Mouse (Mus musculus): ENCODE data around the gene 4430402I18Rik.

4430402I18Rik gene

DNA sequence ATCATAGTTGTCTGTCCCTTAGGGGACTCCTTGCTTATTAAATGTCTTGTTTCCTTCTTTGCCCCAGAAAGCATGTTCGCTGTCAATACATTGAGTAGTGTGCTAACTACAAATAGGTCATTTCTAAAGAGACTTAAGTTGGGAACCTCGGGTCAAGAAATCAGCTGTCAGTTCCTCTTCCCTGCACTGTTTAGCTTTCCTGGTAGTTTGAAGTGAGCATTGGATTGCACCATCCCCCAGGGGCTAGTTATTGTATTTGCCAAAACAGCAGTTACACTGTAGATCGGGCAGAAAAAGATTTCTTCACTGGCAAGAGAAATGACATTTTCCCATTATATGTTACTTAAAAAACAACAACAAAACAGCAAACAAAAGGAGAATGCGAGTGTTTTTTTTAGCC, 578 bp upstream of the 4430402I18Rik start:
- no peak for DNase-seq (ENCODE audit: low read depth, low spot score)

DNA sequence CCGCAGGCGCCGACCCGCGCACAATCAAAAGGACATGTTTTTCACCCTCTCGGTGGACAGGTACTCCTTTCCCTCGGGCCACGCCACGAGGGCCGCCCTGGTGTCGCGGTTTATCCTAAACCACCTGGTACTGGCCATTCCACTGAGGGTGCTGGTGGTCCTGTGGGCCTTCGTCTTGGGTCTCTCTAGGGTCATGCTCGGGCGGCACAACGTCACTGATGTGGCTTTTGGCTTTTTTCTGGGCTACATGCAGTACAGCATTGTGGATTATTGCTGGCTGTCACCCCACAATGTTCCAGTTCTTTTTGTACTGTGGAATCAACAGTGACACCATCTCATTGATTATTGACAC, 3.1 kb downstream of the 4430402I18Rik start:
- DNase-seq (ENCODE audit: low read depth, low spot score), result no peak

- peak; percentile 11 for DNase-seq (ENCODE audit: low read depth, low spot score)
These were observed 3.6 kb downstream of the 4430402I18Rik start, which contains the start of gene Plpp6 for GRCm38 (mm10) chr19:28963842-28964551. TSS of gene Plpp6 (plus strand) at chr19:28963953.

DNA sequence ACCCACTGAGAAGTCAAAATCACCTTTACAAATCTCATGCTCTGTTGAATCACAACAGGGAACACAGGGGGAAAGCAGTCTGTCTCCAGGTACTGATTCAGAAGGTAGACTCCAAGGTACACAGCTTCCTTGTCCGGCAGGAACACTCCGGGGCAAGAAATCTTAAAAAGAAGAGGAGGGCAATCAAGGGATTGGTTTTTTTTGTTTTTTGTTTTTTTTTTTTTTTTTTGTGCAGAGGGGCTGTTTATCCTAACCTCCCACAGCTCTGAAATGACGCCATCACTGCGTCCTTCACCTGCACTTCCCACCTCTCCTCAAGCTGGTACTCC, 4.1 kb downstream of the 4430402I18Rik start:
- no peak for DNase-seq (ENCODE audit: low read depth, low spot score)

DNA sequence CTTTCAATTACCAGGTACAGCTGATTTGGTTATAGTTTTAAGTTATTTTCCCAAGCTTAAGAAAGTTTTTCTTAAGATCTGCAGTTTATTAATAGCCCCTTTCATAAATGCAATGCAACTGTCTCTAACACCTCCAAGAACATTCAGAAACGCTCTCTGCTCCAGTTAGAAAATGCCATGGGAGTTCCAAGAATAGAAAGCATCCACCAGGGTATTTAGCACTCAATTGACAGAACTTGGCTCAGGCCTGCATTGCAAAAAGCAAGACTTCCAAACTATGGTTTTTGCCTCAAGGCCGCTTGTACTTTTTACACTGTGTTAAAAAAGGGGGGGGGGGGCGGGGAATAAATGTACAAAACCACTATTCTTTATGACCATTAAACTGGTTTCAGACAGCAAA, 4.5 kb downstream of the 4430402I18Rik start:
- DNase-seq (ENCODE audit: low read depth, low spot score), result no peak

DNA sequence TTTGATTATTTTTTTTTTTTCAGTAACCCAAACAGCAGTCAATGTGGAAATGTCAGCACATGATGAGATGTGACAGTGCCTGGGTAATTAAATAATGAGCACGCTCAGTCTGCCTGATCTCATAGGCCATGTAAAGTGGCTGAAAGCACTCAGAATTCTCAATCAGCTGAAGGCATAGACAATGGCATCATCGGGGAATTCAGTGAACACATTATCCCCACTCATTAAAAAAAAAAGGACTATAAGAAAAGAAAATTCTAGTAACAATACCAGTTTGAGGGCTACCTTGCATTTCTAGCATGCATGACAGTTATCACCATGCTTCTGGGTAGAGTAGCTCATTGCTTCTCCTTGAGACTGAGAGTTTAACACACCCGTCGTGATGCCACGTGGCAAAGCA, 16.3 kb downstream of the 4430402I18Rik start:
- no peak for DNase-seq (ENCODE audit: low read depth, low spot score)

DNA sequence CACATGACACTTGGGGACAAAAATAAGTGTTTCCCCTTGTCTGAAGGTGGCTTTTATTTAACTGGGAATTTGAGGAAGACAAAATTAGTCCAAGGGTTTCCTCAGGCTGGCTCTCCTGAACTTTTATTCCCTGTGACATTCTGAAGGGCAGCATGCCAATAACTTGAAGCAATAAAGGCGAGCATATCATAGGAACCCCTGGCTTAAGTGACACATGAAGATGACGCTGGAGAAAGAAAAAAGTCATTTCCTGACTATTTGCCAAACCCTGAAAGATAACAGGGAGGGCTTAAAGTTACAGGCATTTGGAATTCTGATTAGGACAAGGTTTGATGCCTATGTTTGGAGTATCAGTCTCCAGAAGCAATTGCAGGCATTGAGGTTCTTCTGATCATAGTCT, 20.3 kb downstream of the 4430402I18Rik start:
- DNase-seq (ENCODE audit: low read depth, low spot score), result no peak

DNA sequence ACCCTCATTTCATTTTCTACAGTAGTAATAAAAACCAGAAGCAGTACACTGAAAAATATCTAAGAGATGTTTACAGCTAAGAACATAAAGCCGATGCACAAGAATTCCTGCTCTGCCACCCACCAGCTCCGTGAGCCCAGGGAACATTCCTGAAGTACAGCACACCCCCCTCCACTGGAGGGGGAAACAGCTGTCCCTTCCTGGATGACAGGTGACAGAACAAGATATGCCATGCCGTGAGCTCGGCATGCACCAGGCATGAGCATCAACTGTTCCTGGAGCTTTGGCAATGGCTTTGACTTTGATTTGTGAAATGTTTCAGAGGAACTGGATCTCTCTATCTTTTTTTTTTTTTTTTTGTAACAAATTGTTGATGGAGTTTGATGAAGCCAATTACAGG, 20.8 kb downstream of the 4430402I18Rik start:
- DNase-seq (ENCODE audit: low read depth, low spot score), result no peak

DNA sequence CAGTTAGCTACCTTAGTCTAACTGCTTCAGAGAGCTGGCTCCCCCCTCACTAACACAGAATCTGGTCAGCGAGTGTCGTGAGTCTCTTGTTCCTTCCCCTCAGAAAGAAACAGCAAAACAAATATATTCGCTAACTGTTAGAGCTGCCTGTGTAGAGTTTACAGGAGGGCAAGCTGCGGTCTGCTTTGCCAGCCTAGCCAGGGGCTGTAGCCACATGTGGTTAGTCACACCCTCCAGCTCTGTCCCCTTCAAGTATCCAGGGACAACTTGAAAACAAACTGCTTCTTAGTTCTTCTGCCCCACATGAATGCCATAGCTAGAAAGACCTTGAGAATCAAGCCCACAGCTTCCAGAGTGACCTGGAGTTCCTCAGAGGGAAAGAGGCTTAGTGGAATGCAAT, 26.3 kb downstream of the 4430402I18Rik start:
- no peak for DNase-seq (ENCODE audit: low read depth, low spot score)

- no peak for DNase-seq (ENCODE audit: low read depth, low spot score)
These were observed 27.3 kb downstream of the 4430402I18Rik start for GRCm38 (mm10) chr19:28940135-28940874.

DNA sequence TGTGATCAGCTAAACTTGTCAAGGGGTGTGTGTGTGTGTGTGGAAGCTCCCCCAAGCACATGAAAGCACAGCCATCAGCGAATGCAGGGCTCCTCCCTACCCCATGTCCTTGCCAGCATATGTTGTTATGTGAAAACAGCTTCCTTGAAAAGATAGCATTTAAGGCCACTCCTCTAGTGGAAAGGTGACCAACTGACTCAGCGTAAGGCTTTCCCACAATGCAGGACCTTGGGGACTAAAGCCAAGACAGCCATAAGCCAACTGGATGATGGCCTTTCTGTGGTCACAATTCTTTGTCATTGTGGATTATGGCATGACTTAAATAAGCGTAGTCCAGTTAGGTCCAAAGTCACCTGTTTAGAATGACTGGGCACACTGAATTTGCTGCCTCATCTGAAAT, 32.7 kb downstream of the 4430402I18Rik start:
- DNase-seq (ENCODE audit: low read depth, low spot score), result no peak

DNA sequence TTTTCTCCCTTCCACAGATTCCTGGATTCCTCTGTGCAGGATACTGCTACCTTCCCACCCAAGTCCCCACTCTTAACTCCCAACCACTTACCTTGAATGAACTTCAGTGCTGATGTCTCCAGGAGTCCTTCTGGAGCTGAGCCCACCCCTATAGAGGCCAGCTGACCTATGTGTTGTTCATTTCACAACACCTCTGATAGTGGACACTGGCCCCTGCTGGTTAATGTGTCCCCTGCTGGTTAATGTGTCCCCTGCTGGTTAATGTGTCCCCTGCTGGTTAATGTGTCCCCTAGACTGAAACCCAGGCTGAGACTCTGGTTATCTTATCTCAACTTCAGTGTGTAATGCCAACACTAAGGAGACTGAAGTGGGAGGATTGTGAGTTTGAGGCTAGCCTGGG, 38.6 kb downstream of the 4430402I18Rik start:
- no peak for DNase-seq (ENCODE audit: low read depth, low spot score)

DNA sequence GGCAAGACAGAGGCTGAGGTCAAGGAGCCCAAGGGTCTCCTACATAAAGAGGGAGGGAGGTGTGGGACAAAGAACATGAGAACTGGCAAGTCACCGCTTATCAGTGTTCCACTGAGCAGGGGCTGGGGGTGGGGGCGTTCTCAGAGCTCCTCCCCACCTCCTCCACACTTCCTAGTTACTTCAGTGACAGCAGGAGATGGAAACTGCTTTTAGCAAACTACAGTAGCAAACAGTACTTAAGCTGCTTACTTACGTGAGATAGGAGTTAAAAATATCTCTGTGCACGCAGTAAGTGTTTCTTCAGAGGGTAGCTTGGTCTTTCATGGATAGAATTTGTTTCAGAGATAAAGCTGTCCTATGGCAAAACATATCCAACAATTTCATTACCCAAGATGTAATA, 40.2 kb downstream of the 4430402I18Rik start:
- no peak for DNase-seq (ENCODE audit: low read depth, low spot score)

DNA sequence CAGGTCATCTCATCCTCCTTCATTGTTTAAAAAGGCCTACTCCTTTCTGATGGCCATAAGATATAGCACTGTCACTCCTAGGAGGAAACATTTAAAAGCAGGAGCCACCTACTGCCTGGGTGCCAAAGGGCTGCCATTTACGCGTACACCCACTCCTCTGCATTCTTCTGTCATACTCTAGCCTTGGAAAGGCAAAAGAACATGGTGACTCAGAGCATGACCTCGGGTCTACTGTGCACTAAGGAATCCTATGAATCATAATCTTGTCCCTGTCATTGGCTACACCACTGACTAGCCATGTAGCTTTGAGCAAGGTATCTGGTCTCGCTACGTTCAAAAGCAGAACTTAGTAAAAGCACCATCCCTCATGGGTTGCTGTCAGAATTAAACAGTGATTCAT, 41.2 kb downstream of the 4430402I18Rik start:
- DNase-seq (ENCODE audit: low read depth, low spot score), result no peak

DNA sequence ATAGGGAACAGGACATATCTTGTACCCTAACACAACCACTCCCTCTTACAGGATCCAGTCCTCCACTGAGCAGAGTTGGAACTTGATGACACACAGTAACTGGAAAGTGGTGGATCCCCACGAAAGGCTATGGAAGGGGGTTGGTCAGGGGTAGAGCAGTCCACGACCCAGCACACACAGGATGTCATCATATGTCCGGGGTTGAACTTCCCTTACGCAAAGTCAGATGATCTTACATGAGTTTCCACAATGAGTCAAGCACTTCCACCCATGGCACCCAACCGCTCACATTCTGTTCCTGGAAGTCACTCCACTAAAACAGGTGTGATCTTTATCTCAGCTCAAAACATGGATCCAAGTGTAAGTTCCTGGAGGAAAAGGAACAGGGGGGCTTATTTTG, 49.8 kb downstream of the 4430402I18Rik start:
- DNase-seq (ENCODE audit: low read depth, low spot score), result no peak

GRCm38 (mm10) chr19:28916492-28916891, 51.1 kb downstream of the 4430402I18Rik start:
- DNase-seq (ENCODE audit: low read depth, low spot score), result no peak

DNA sequence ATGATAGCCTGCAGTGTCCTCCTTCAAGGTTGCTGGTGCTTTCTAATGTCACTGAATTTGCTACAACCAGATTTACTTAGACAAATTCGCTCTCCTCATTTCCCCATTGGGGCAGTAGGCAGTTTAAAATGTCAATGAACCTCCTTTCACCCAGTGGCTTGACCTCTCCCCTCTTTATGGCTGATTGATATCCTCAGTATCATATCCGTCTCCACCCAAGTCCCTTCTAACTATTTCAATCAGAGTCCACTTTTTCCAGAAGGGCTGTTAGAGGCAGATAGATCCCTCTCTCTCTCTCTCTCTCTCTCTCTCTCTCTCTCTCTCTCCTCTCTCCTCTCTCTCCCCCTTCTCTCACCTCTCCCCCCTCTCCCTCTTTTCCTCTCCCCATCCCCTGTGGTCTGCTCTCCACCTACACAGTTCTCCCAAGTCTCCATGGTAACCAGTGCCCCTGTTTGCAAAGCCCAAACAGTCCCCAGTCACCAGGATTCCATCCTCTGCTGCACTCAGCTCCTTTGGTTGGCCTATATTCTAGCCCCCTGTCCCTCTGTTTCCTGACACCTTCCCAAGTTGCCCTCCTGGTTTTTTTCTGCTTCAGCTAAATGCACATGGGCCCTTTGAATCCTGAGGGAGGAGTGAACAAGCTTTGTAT, 51.9 kb downstream of the 4430402I18Rik start:
- DNase-seq (ENCODE audit: low read depth, low spot score), result no peak

GRCm38 (mm10) chr19:28914598-28914997, 53.0 kb downstream of the 4430402I18Rik start:
- no peak for DNase-seq (ENCODE audit: low read depth, low spot score)

- DNase-seq (ENCODE audit: low read depth, low spot score), result no peak
These were observed 58.9 kb downstream of the 4430402I18Rik start for GRCm38 (mm10) chr19:28908693-28909092.

DNA sequence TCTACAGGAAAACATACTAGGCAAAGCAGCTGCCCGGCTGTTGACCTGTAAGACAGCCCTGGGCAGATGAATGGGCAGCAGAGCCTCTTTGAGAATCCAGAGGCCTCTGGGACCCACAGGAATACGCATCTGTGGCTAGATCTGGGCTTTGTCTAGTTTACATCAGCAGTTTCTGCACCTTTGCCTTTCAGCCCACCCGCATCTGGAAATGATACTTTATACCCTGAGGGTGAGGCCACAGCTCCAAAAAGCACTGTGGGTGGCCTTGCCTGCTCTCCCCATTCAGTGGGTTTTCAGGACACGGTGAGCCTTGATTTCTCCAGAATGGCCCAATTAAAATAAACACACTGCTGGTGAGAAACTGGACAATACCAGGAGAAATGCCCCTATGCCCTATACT, 59.4 kb downstream of the 4430402I18Rik start:
- no peak for DNase-seq (ENCODE audit: low read depth, low spot score)

GRCm38 (mm10) chr19:28903536-28904119, 64.0 kb downstream of the 4430402I18Rik start:
- DNase-seq (ENCODE audit: low read depth, low spot score), result no peak

DNA sequence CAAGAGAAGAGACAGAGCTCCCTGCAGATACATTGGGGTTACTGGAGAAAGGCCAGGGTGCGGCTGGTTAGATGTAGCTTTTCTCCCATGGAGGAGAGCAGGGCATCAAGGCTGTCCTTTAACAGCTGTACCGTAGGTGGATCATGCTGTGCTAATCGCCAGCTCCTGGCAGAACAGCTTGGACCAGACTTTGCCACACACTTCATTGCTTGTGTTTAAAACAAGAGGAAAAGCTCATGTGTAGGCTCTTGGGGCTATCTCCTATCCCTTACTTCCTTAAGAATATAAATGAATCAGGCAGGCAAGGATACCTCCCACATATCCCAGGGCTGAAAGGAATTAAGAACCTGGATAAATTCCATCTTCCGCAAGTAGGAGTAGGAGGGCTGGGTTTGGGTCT, 64.8 kb downstream of the 4430402I18Rik start:
- DNase-seq (ENCODE audit: low read depth, low spot score), result no peak

GRCm38 (mm10) chr19:28902111-28902510, 65.5 kb downstream of the 4430402I18Rik start:
- no peak for DNase-seq (ENCODE audit: low read depth, low spot score)

Measured in c-Kit-negative CD71-positive TER-119-positive erythroid progenitor cells, embryonic 14.5 days (primary cell).